Mouse (Mus musculus): ENCODE results near the gene Litaf. TPM values are rescaled to one million over a fixed set of nuclear protein-coding genes. Genes with fewer than 3 reads are reported as not detected.
A peak's percentile ranks its signal among the peaks of the same experiment; 100 is the strongest.
"Not testable (repeated sequence)": the region's sequence is repeated elsewhere in the genome, so short reads cannot be mapped to it uniquely, and the experiment has no call there.

Gene Litaf
- polyA plus RNA-seq, 1 experiment from 2014 or later: 106 TPM

DNA sequence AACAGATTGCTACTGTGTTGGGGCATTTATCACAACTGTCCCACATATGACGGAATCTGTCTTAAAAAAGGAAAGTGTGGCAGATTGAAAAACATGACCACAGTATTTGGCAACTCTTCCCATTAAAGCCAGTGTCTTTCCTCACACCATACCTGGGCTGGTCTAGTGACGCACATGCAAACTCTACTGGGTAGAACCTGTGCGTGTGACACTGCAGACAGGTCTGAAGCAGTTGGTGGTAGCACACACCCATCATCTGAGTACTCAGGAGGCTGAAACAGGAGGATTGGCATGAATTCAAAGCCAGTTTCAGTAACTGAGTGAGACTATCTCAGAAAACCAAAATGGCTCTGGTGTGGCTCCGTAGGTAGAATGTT, 43.9 kb downstream of the Litaf start:
- 91% methylated on average over 4 of the region's 4 CpGs for WGBS
- ATAC-seq (no peak), DNase-seq (ENCODE audit: low spot score) (no peak)
- no peaks in the 10 kb centered on the region for H3K9me3 ChIP-seq (ENCODE audit: low read length)
- no peak overlapping the region for H3K9ac ChIP-seq (replicated peaks; ENCODE audit: low read depth)
- no peak for TF ChIP-seq EP300 (IDR thresholded peaks at IDR 0.05)
- TF ChIP-seq CTCF (IDR thresholded peaks at IDR 0.05): no peak
- no peak overlapping the region for H3K27ac ChIP-seq (ENCODE audit: low read length)
- no peaks in the 10 kb centered on the region for H3K27me3 ChIP-seq (replicated peaks; ENCODE audit: insufficient read depth, low read length)
- H3K4me1 ChIP-seq (ENCODE audit: insufficient read depth, low read depth, low read length): no peaks in the 10 kb centered on the region
- no peaks in the 10 kb centered on the region for H3K36me3 ChIP-seq (ENCODE audit: insufficient read depth, low read length)
- no peak overlapping the region for H3K4me3 ChIP-seq (ENCODE audit: low read depth, low read length)
- no peak overlapping the region for H3K4me2 ChIP-seq (replicated peaks; ENCODE audit: low read depth, low read length)

DNA sequence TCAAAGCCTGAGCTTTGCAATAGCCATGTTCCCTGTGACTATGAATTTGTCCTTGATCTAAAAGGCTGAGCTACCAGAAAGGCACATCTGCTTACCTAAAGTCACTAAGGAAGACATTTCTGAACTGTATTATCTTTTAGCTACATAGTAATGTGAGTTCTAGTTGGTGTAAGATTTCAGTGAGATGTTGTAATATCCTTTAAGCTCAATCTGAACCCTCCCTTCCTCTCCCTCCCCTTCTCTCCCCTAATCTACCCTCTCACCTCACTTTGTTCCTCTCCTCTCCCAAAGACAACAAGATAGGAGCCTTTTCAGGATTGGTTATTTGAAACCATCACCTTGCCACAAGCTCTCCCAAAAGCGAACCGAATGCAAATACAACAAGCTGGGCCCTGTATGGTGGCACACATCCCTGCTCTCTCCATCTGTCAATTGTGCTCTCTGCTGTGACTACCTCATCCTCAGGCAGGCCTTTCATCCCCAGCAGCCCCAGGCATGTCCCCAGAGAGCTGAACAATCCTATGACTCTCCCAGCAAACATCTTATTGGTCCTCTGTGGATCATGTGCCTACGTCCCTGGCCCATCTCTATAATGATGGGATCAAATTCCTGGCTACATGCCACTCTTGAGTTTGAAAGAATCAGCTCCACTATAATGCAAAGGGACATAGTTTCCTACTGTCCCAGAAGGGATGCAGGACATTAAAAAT, 44.4 kb downstream of the Litaf start:
- DNase-seq (ENCODE audit: low spot score): peak; percentile 31
- no peak overlapping the region for H3K27ac ChIP-seq (ENCODE audit: low read length)
- ATAC-seq: peak; percentile 38; the same call in 1 of the 2 replicates
- no peak overlapping the region for H3K9ac ChIP-seq (replicated peaks; ENCODE audit: low read depth)
- H3K27me3 ChIP-seq (replicated peaks; ENCODE audit: insufficient read depth, low read length): no peaks in the 10 kb centered on the region
- TF ChIP-seq EP300 (IDR thresholded peaks at IDR 0.05) (no peak), CTCF (IDR thresholded peaks at IDR 0.05) (no peak)
- H3K9me3 ChIP-seq (ENCODE audit: low read length): no peaks in the 10 kb centered on the region
- no peaks in the 10 kb centered on the region for H3K36me3 ChIP-seq (ENCODE audit: insufficient read depth, low read length)
- H3K4me1 ChIP-seq (ENCODE audit: insufficient read depth, low read depth, low read length): no peaks in the 10 kb centered on the region
- H3K4me3 ChIP-seq (ENCODE audit: low read depth, low read length): no peak overlapping the region
- WGBS: 53% methylated on average over 3 of the region's 3 CpGs
- no peak overlapping the region for H3K4me2 ChIP-seq (replicated peaks; ENCODE audit: low read depth, low read length)

DNA sequence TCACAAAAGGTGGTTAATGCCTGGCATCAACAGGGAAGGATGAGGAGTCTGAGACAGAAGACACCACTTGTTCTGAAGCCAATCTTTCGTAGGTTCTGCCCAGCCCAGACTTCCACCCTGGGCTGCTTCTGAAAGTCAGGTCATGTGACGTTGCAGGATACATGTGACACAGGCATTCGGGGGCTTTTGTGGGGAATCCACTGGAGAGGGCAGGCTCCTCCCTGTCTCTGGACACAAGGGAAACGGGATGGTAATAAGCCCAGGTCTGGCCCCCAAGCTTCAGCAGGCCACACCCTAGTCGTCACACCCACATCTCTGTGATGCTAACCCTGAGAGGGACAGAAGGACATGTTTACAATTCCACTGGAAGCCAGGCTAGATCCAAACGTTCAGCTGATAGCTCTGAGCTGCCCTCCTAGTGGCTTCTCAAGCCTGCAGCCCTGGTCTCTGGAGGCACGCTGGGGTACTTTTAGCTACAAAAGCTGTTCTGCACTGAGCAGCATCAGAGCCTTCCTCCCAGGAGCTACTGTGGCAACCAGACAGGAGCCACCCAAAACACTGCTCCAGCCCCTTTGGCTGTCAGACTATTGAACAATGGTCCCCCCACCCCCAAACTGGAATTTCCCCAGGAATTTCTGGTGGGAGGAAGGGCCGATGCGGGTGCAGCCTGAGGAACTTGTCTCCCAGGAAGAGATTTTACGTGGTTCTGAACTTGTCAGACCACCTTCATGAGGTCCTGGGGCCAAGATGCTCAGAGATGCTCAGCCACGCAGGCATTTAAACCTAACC, 48.0 kb downstream of the Litaf start:
- DNase-seq (ENCODE audit: low spot score): peak; percentile 50
- no peak overlapping the region for H3K9ac ChIP-seq (replicated peaks; ENCODE audit: low read depth)
- H3K27me3 ChIP-seq (replicated peaks; ENCODE audit: insufficient read depth, low read length): no peaks in the 10 kb centered on the region
- H3K36me3 ChIP-seq (ENCODE audit: insufficient read depth, low read length): no peaks in the 10 kb centered on the region
- H3K4me3 ChIP-seq (ENCODE audit: low read depth, low read length): no peak overlapping the region
- ATAC-seq: peak; percentile 69
- 35% methylated on average over 11 of the region's 11 CpGs for WGBS
- TF ChIP-seq CTCF (IDR thresholded peaks at IDR 0.05): 0 out of 2 replicates have a peak, but pooled peaks have one; percentile 5
- TF ChIP-seq EP300 (IDR thresholded peaks at IDR 0.05): no peak
- H3K27ac ChIP-seq (ENCODE audit: low read length): peak overlapping the region; percentile 15; the same call in 1 of the 2 replicates
- no peaks in the 10 kb centered on the region for H3K9me3 ChIP-seq (ENCODE audit: low read length)
- H3K4me2 ChIP-seq (replicated peaks; ENCODE audit: low read depth, low read length): no peak overlapping the region
- 0 out of 2 replicates have a peak, but pooled peaks cover 2% of the 10 kb centered on the region for H3K4me1 ChIP-seq (ENCODE audit: insufficient read depth, low read depth, low read length)

DNA sequence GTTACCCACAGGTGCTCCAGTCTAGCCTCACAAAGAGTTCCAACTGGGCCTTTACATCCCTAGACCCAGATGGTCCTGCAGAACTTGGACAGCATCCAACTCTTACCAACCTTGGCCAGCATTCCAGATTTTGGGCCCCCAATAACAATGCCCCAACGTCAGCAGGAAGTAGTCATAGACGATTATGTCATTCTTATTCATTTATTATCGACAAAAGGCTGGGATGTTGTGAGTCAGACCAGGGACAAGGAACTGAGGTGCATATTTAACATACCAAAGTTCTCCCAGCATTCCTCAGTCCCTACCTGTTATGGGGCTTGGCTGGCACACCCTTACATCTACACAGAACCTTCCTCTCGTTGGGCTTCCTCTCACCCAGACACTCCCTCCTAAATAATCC, 49.6 kb downstream of the Litaf start:
- 0 out of 2 replicates have a peak, but pooled peaks cover 5% of the 10 kb centered on the region for H3K4me1 ChIP-seq (ENCODE audit: insufficient read depth, low read depth, low read length)
- 33% methylated on average over 4 of the region's 4 CpGs for WGBS
- ATAC-seq (peak; percentile 73), DNase-seq (ENCODE audit: low spot score) (peak; percentile 67)
- H3K4me3 ChIP-seq (ENCODE audit: low read depth, low read length): no peak overlapping the region
- H3K9me3 ChIP-seq (ENCODE audit: low read length): no peaks in the 10 kb centered on the region
- peak; percentile 93 for TF ChIP-seq EP300 (IDR thresholded peaks at IDR 0.05)
- TF ChIP-seq CTCF (IDR thresholded peaks at IDR 0.05): no peak
- no peak overlapping the region for H3K4me2 ChIP-seq (replicated peaks; ENCODE audit: low read depth, low read length)
- no peaks in the 10 kb centered on the region for H3K36me3 ChIP-seq (ENCODE audit: insufficient read depth, low read length)
- H3K9ac ChIP-seq (replicated peaks; ENCODE audit: low read depth): no peak overlapping the region
- no peak overlapping the region for H3K27ac ChIP-seq (ENCODE audit: low read length)
- no peaks in the 10 kb centered on the region for H3K27me3 ChIP-seq (replicated peaks; ENCODE audit: insufficient read depth, low read length)

DNA sequence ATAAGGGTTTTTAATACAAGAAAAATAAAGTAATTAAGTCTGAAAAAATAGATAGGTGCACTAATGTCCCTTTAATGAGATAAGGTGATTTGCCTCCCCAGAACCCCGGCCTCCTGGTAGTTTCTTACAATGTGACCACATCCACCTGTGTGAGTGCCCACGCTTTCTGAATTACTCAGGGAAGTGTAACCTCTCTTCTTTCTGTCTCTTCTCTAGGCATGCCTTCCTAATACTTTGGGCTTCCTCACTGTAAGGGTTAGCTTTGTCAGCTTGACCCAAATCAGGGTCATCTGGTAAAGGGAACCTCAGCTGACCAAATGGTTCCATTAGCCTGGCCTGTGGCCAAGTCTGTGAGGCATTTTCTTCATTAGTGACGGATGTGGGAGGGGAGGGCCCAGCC, 51.5 kb downstream of the Litaf start:
- Histone ChIP-seq H3K4me1 (ENCODE audit: insufficient read depth, low read depth, low read length) (peaks cover 7% of the 10 kb centered on the region; the same call in 1 of the 2 replicates), H3K36me3 (ENCODE audit: insufficient read depth, low read length) (no peaks in the 10 kb centered on the region), H3K9ac (replicated peaks; ENCODE audit: low read depth) (no peak overlapping the region), H3K27me3 (replicated peaks; ENCODE audit: insufficient read depth, low read length) (no peaks in the 10 kb centered on the region), H3K9me3 (ENCODE audit: low read length) (no peaks in the 10 kb centered on the region), H3K27ac (ENCODE audit: low read length) (no peak overlapping the region), H3K4me3 (ENCODE audit: low read depth, low read length) (no peak overlapping the region), H3K4me2 (replicated peaks; ENCODE audit: low read depth, low read length) (no peak overlapping the region)
- DNase-seq (ENCODE audit: low spot score) (no peak), ATAC-seq (no peak)
- TF ChIP-seq EP300 (IDR thresholded peaks at IDR 0.05): no peak
- TF ChIP-seq CTCF (IDR thresholded peaks at IDR 0.05): no peak
- 78% methylated on average over 3 of the region's 3 CpGs for WGBS

DNA sequence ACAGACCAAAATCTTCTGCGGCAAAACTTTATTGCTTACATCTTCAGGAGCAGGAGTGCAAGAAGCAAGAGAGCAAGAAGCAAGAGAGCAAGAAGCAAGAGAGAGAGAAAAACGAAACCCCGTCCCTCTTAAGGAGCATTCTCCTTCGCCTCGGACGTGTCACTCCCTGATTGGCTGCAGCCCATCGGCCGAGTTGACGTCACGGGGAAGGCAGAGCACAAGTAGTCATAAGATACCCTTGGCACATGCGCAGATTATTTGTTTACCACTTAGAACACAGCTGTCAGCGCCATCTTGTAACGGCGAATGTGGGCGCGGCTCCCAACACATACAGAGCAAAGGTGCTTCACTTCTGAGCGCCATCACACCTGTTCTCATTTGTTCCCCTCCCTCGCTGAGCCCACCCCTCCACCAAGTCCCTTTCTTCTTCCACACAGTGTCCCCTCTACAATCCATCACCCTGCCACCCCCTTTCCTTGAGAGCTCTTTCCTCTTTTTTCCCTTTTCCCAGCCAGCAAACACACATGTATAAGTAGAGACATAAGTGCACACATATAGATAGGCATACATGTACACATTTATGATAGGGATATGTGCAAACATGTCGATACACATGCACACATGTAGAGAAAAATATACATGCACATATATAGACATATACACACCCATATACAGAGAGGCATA, 52.4 kb downstream of the Litaf start:
- not testable (repeated sequence) for H3K27me3 ChIP-seq (replicated peaks; ENCODE audit: insufficient read depth, low read length); ATAC-seq; H3K36me3 ChIP-seq (ENCODE audit: insufficient read depth, low read length)

More for the DNA sequence above, 52.4 kb downstream of the Litaf start:
- not testable (repeated sequence) for DNase-seq (ENCODE audit: low spot score); H3K27ac ChIP-seq (ENCODE audit: low read length); H3K9me3 ChIP-seq (ENCODE audit: low read length); H3K9ac ChIP-seq (replicated peaks; ENCODE audit: low read depth); H3K4me2 ChIP-seq (replicated peaks; ENCODE audit: low read depth, low read length); H3K4me3 ChIP-seq (ENCODE audit: low read depth, low read length)
- H3K4me1 ChIP-seq (ENCODE audit: insufficient read depth, low read depth, low read length): peaks cover 14% of the 10 kb centered on the region; the same call in 1 of the 2 replicates
- 86% methylated on average over 9 of the region's 19 CpGs for whole genome bisulfite sequencing
